ENCODE assay signal across 9 mouse cellular contexts in the genomic region with DNA sequence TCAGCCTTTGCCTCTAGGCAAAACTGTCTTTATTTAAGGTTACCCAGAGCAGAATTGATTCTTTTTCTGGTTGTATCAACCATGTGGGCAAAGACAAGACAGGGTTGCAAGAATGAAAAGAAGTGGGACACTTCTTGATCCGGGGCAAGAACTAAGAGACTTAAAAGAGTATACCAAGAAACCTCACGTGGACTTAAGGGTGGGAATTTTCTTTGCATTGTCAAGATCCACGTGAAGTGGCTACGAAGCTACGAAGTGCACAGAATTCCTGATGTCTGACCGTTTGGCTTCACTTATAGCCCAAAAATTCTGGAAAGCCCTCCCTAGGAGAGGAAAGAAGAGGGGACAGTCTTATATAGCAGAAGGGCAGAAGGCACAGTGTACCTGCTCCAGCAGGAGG. TPM values are rescaled to one million over a fixed set of nuclear protein-coding genes. Genes with fewer than 3 reads are reported as not detected.
DNase-seq lines count a peak whose midpoint lies in the region; ATAC-seq lines count a peak whose summit lies in the region.
"Had no signal": no experiment of that assay in that cellular context is flagged by ENCODE, and none has a peak within 500 bp of the region (broad histone marks: within the 10 kb centered on the region; RNA-seq: fewer than 3 reads in every experiment).

No protein-coding gene starts in this region.

- 28% methylated on average over 6 of the region's 6 CpGs for WGBS in kidney, embryonic 14.5 days
- WGBS in forebrain, embryonic 11.5 days = 18% methylated on average over 6 of the region's 6 CpGs
- WGBS in limb, embryonic 12.5 days = 39% methylated on average over 6 of the region's 6 CpGs
- WGBS in neural tube, embryonic 14.5 days = 20% methylated on average over 6 of the region's 6 CpGs

- H3K9me3 ChIP-seq in kidney, embryonic 14.5 days (ENCODE audit: control insufficient read depth, low read length) = no peaks in the 10 kb centered on the region
- H3K9me3 ChIP-seq in forebrain, embryonic 11.5 days (ENCODE audit: control insufficient read depth, low read length) = no peaks in the 10 kb centered on the region
- H3K9me3 ChIP-seq in limb, embryonic 12.5 days = no peaks in the 10 kb centered on the region
- no peaks in the 10 kb centered on the region for H3K9me3 ChIP-seq in neural tube, embryonic 14.5 days (ENCODE audit: control insufficient read depth, low read length)
- H3K9me3 ChIP-seq: G1E had no signal

- H3K9ac ChIP-seq in kidney, embryonic 14.5 days (ENCODE audit: low read depth, low read length) = no peak overlapping the region
- peak overlapping the region; percentile 51 for H3K9ac ChIP-seq in forebrain, embryonic 11.5 days (ENCODE audit: low read length)
- H3K9ac ChIP-seq in limb, embryonic 12.5 days (replicated peaks) = no peak overlapping the region
- H3K9ac ChIP-seq in neural tube, embryonic 14.5 days (replicated peaks; ENCODE audit: low read depth, low read length) = no peak overlapping the region

- peaks cover 17% of the 10 kb centered on the region for H3K4me1 ChIP-seq in kidney, embryonic 14.5 days (ENCODE audit: control insufficient read depth, insufficient read depth, low read length)
- peaks cover 48% of the 10 kb centered on the region for H3K4me1 ChIP-seq in forebrain, embryonic 11.5 days (replicated peaks; ENCODE audit: control insufficient read depth, insufficient read depth, low read length)
- H3K4me1 ChIP-seq in limb, embryonic 12.5 days (replicated peaks) = peaks cover 32% of the 10 kb centered on the region
- peaks cover 47% of the 10 kb centered on the region for H3K4me1 ChIP-seq in neural tube, embryonic 14.5 days (ENCODE audit: control insufficient read depth, insufficient read depth, low read length)

- no peak for ATAC-seq in kidney, embryonic 14.5 days (ENCODE audit: low FRiP score, low TSS enrichment)
- ATAC-seq in forebrain, embryonic 11.5 days (replicated peaks; ENCODE audit: low FRiP score) = 0 out of 2 replicates have a peak, but pooled peaks have one; percentile 2
- no peak for ATAC-seq in limb, embryonic 12.5 days (ENCODE audit: insufficient number of reproducible peaks, insufficient read depth, low FRiP score, low TSS enrichment, low read depth)
- ATAC-seq in neural tube, embryonic 14.5 days (ENCODE audit: low read depth) = no peak
- ATAC-seq in erythroid progenitor cell, adult 5-6 weeks (replicated peaks; ENCODE audit: low FRiP score, poor library complexity, severe bottlenecking) = no peak

- peak overlapping the region; percentile 59 for H3K27ac ChIP-seq in kidney, embryonic 14.5 days (ENCODE audit: low read depth, low read length)
- H3K27ac ChIP-seq in forebrain, embryonic 11.5 days (ENCODE audit: low read depth, low read length) = peak overlapping the region; percentile 93
- H3K27ac ChIP-seq in limb, embryonic 12.5 days = no peak overlapping the region
- peak overlapping the region; percentile 87 for H3K27ac ChIP-seq in neural tube, embryonic 14.5 days (ENCODE audit: low read depth, low read length)

- no peaks in the 10 kb centered on the region for H3K36me3 ChIP-seq in kidney, embryonic 14.5 days (ENCODE audit: control insufficient read depth, insufficient read depth, low read length)
- H3K36me3 ChIP-seq in forebrain, embryonic 11.5 days (ENCODE audit: control insufficient read depth, insufficient read depth, low read length) = no peaks in the 10 kb centered on the region
- no peaks in the 10 kb centered on the region for H3K36me3 ChIP-seq in limb, embryonic 12.5 days
- no peaks in the 10 kb centered on the region for H3K36me3 ChIP-seq in neural tube, embryonic 14.5 days (ENCODE audit: control insufficient read depth, insufficient read depth, low read length)
- H3K36me3 ChIP-seq: G1E had no signal

- no peak for DNase-seq in kidney, adult 8-10 months
- DNase-seq in forebrain, embryonic 11.5 days (ENCODE audit: low spot score) = no peak
- DNase-seq in urinary bladder, adult 18-20 months (ENCODE audit: low spot score in 2 of 2) = no peak
- no peak for DNase-seq in right cerebral cortex, postnatal 25 days

- H3K4me3 ChIP-seq in kidney, embryonic 14.5 days (ENCODE audit: low read length) = no peak overlapping the region
- H3K4me3 ChIP-seq in forebrain, embryonic 11.5 days (ENCODE audit: low read depth, low read length) = peak overlapping the region; percentile 1; the same call in 1 of the 2 replicates
- H3K4me3 ChIP-seq in limb, embryonic 12.5 days (replicated peaks) = no peak overlapping the region
- H3K4me3 ChIP-seq in neural tube, embryonic 14.5 days (ENCODE audit: low read depth, low read length) = no peak overlapping the region

- H3K4me2 ChIP-seq in kidney, embryonic 14.5 days (replicated peaks; ENCODE audit: low read depth, low read length) = peak overlapping the region; percentile 9; the same call in 1 of the 2 replicates
- H3K4me2 ChIP-seq in forebrain, embryonic 11.5 days (ENCODE audit: low read depth, low read length, severe bottlenecking) = peak overlapping the region; percentile 41
- peak overlapping the region; percentile 29; the same call in 1 of the 2 replicates for H3K4me2 ChIP-seq in limb, embryonic 12.5 days
- H3K4me2 ChIP-seq in neural tube, embryonic 14.5 days (ENCODE audit: low read depth, low read length) = peak overlapping the region; percentile 6; the same call in 1 of the 2 replicates

- peaks cover 25% of the 10 kb centered on the region for H3K27me3 ChIP-seq in kidney, embryonic 14.5 days (ENCODE audit: control insufficient read depth, insufficient read depth, low read length)
- no peaks in the 10 kb centered on the region for H3K27me3 ChIP-seq in forebrain, embryonic 11.5 days (ENCODE audit: control insufficient read depth, insufficient read depth, low read length)
- H3K27me3 ChIP-seq in limb, embryonic 12.5 days = peaks cover 39% of the 10 kb centered on the region
- H3K27me3 ChIP-seq in neural tube, embryonic 14.5 days (ENCODE audit: control insufficient read depth, insufficient read depth, low read length) = no peaks in the 10 kb centered on the region; the same call in 1 of the 2 replicates

RNA-seq across cellular contexts. Expression of gene Pipox, which starts 0.6 kb away (rescaled TPM):
- polyA plus RNA-seq in kidney, embryonic 14.5 days (2014; fragmentation: Nextera tagmentation; extraction: Ambion mirVana) = 3.2 and 6.2 TPM in 2 replicates
- polyA plus RNA-seq in forebrain, embryonic 11.5 days (2014; fragmentation: Nextera tagmentation; extraction: Ambion mirVana) = 13.6 and 16.0 TPM in 2 replicates
- 0.41 and 0.66 TPM in 2 replicates for polyA plus RNA-seq in limb, embryonic 12.5 days (2016; fragmentation: Nextera tagmentation; extraction: Ambion mirVana)
- polyA plus RNA-seq in neural tube, embryonic 14.5 days (2014; fragmentation: Nextera tagmentation; extraction: Ambion mirVana) = 4.6 and 6.7 TPM in 2 replicates
- not detected in 2 replicates for total RNA-seq in erythroid progenitor cell, adult 5-6 weeks (2015; ENCODE audit: low replicate concordance)
- total RNA-seq in erythroid progenitor cell, adult 5-6 weeks (2017; ENCODE audit: low replicate concordance) = not detected in 2 replicates
- total RNA-seq: G1E had no signal
- polyA plus RNA-seq: G1E had no signal

RNA-seq across cellular contexts. Expression of gene Sez6, which starts 37.3 kb away (rescaled TPM):
- polyA plus RNA-seq in kidney, embryonic 14.5 days (2014; fragmentation: Nextera tagmentation; extraction: Ambion mirVana) = not detected in 2 replicates
- polyA plus RNA-seq in forebrain, embryonic 11.5 days (2014; fragmentation: Nextera tagmentation; extraction: Ambion mirVana) = 14.3 and 16.7 TPM in 2 replicates
- 0.06 TPM in 1 of 2 replicates, not detected in the other for polyA plus RNA-seq in limb, embryonic 12.5 days (2016; fragmentation: Nextera tagmentation; extraction: Ambion mirVana)
- 121 and 145 TPM in 2 replicates for polyA plus RNA-seq in neural tube, embryonic 14.5 days (2014; fragmentation: Nextera tagmentation; extraction: Ambion mirVana)
- not detected in 2 replicates for total RNA-seq in erythroid progenitor cell, adult 5-6 weeks (2015; ENCODE audit: low replicate concordance)
- not detected in 2 replicates for total RNA-seq in erythroid progenitor cell, adult 5-6 weeks (2017; ENCODE audit: low replicate concordance)

Comparison
In these comparisons a context has a peak if more than half of its experiments do, and no peak if none do; other contexts are left out.
1. RNA of gene Sez6, which starts 37.3 kb away (polyA plus RNA-seq): 121 to 145 TPM in neural tube, embryonic 14.5 days and 14.3 to 16.7 TPM in forebrain, embryonic 11.5 days; not detected in kidney, embryonic 14.5 days and 0.06 TPM in limb, embryonic 12.5 days; every median in the first group is over 10 times any median in the second.
2. Peak in every context shown above with its lines, with median percentiles within 50 percentile points of each other: H3K4me2 ChIP-seq.